Mouse (Mus musculus) ES-Bruce4 (cell line): ENCODE measurements around the gene Cd300lf. TPM values are rescaled to one million over a fixed set of nuclear protein-coding genes. Genes with fewer than 3 reads are reported as not detected.
A peak's percentile ranks its signal among the peaks of the same experiment; 100 is the strongest.

Source experiments
- H3K27ac ChIP-seq: 2 replicates; pipeline ENCODE4 v1.5.1; 2012; ENCODE audit warnings: low read length, inconsistent platforms; ENCODE audit not compliant: insufficient read depth
- H3K27me3 ChIP-seq: 2 replicates; pipeline ENCODE4 v1.6.1; 2012; ENCODE audit warnings: mild to moderate bottlenecking, low read length, inconsistent platforms; ENCODE audit not compliant: control insufficient read depth, poor library complexity, insufficient read depth, severe bottlenecking
- H3K36me3 ChIP-seq: 2 replicates; pipeline ENCODE4 v1.6.1; 2012; ENCODE audit warnings: inconsistent platforms, mild to moderate bottlenecking, low read length, moderate library complexity; ENCODE audit not compliant: control insufficient read depth, poor library complexity, insufficient read depth, severe bottlenecking
- H3K4me1 ChIP-seq: one replicate; pipeline ENCODE4 v1.8.1; 2011; ENCODE audit warnings: low read length; ENCODE audit not compliant: control insufficient read depth, insufficient read depth
- H3K4me3 ChIP-seq: 2 replicates; pipeline ENCODE4 v1.5.1; 2011; ENCODE audit warnings: low read depth, mild to moderate bottlenecking, low read length
- H3K9ac ChIP-seq: 2 replicates; pipeline ENCODE4 v1.6.1; 2012; ENCODE audit warnings: low read depth, mild to moderate bottlenecking, inconsistent platforms; ENCODE audit not compliant: poor library complexity, severe bottlenecking
- H3K9me3 ChIP-seq: replicated peaks from 2 replicates; pipeline ENCODE4 v1.6.1; 2012; ENCODE audit warnings: mild to moderate bottlenecking, low read length, inconsistent platforms; ENCODE audit not compliant: control insufficient read depth, poor library complexity, insufficient read depth, severe bottlenecking
- CTCF ChIP-seq: IDR thresholded peaks from one replicate; pipeline ENCODE4 v1.8.1; 2011; ENCODE audit warnings: low read depth, low read length
- EP300 ChIP-seq: IDR thresholded peaks from 2 replicates; pipeline ENCODE4 v1.6.1; 2011; ENCODE audit warnings: low read depth, low read length; ENCODE audit not compliant: insufficient read depth
- POLR2A ChIP-seq: IDR thresholded peaks from one replicate; pipeline ENCODE4 v1.8.1; 2011; ENCODE audit warnings: low read length; ENCODE audit not compliant: insufficient read depth
- polyA plus RNA-seq: library from polyadenylated mRNA; stranded (reverse); fragments of >200 nt; gene quantifications from 2 replicates; pipeline ENCODE4 v1.2.4, GENCODE M21; 2011; ENCODE audit warnings: low read depth; ENCODE audit not compliant: missing spikeins, insufficient read depth, insufficient read length

Cd300lf gene
- polyA plus RNA-seq, 1 experiment, result 1.1 TPM

GRCm38 (mm10) chr11:115153699-115154292 lies 20.0 kb upstream of the Cd300lf start:
- Histone ChIP-seq H3K9ac (0 out of 2 replicates have a peak overlapping the region, but pooled peaks have one; percentile 5), H3K27ac (no peak overlapping the region), H3K4me3 (peak overlapping the region; percentile 70), H3K4me1 (no peaks in the 10 kb centered on the region), H3K27me3 (no peaks in the 10 kb centered on the region), H3K9me3 (no peaks in the 10 kb centered on the region), H3K36me3 (no peaks in the 10 kb centered on the region)
- TF ChIP-seq CTCF, result peak; percentile 91
- no peak for TF ChIP-seq EP300
- TF ChIP-seq POLR2A, result peak; percentile 61

- Histone ChIP-seq H3K4me1 (no peaks in the 10 kb centered on the region), H3K27me3 (no peaks in the 10 kb centered on the region)
Measured at GRCm38 (mm10) chr11:115153088-115153487, 19.3 kb upstream of the Cd300lf start.

GRCm38 (mm10) chr11:115151755-115152429 lies 18.1 kb upstream of the Cd300lf start:
- H3K9me3 ChIP-seq, result no peaks in the 10 kb centered on the region
- no peaks in the 10 kb centered on the region for H3K27me3 ChIP-seq
- TF ChIP-seq POLR2A (no peak), CTCF (no peak), EP300 (no peak)
- H3K27ac ChIP-seq, result no peak overlapping the region
- H3K9ac ChIP-seq, result peak overlapping the region; percentile 73
- no peaks in the 10 kb centered on the region for H3K4me1 ChIP-seq
- peak overlapping the region; percentile 89 for H3K4me3 ChIP-seq
- no peaks in the 10 kb centered on the region for H3K36me3 ChIP-seq

More at GRCm38 (mm10) chr11:115153088-115153487, 19.3 kb upstream of the Cd300lf start:
- Histone ChIP-seq H3K27ac (no peak overlapping the region), H3K36me3 (no peaks in the 10 kb centered on the region), H3K4me3 (no peak overlapping the region), H3K9ac (no peak overlapping the region), H3K9me3 (no peaks in the 10 kb centered on the region)
- TF ChIP-seq POLR2A (no peak), EP300 (no peak), CTCF (no peak)

- Histone ChIP-seq H3K4me3 (no peak overlapping the region), H3K4me1 (no peaks in the 10 kb centered on the region), H3K9me3 (no peaks in the 10 kb centered on the region), H3K9ac (no peak overlapping the region), H3K36me3 (no peaks in the 10 kb centered on the region), H3K27ac (no peak overlapping the region), H3K27me3 (no peaks in the 10 kb centered on the region)
- TF ChIP-seq CTCF (no peak), EP300 (no peak), POLR2A (no peak)
Measured at GRCm38 (mm10) chr11:115150741-115151254, 17.0 kb upstream of the Cd300lf start.

GRCm38 (mm10) chr11:115147813-115148212 lies 14.0 kb upstream of the Cd300lf start:
- H3K27me3 ChIP-seq, result no peaks in the 10 kb centered on the region
- no peak overlapping the region for H3K9ac ChIP-seq

GRCm38 (mm10) chr11:115141970-115142369 lies 8.2 kb upstream of the Cd300lf start:
- Histone ChIP-seq H3K4me3 (no peak overlapping the region), H3K27ac (no peak overlapping the region), H3K9me3 (no peaks in the 10 kb centered on the region), H3K4me1 (no peaks in the 10 kb centered on the region), H3K9ac (no peak overlapping the region), H3K36me3 (no peaks in the 10 kb centered on the region), H3K27me3 (no peaks in the 10 kb centered on the region)
- TF ChIP-seq POLR2A (no peak), CTCF (no peak), EP300 (no peak)

More at GRCm38 (mm10) chr11:115147813-115148212, 14.0 kb upstream of the Cd300lf start:
- TF ChIP-seq CTCF, result no peak
- TF ChIP-seq EP300, result no peak
- no peak for TF ChIP-seq POLR2A
- Histone ChIP-seq H3K4me1 (no peaks in the 10 kb centered on the region), H3K36me3 (no peaks in the 10 kb centered on the region), H3K9me3 (no peaks in the 10 kb centered on the region), H3K27ac (no peak overlapping the region), H3K4me3 (no peak overlapping the region)
